In the genomic region with DNA sequence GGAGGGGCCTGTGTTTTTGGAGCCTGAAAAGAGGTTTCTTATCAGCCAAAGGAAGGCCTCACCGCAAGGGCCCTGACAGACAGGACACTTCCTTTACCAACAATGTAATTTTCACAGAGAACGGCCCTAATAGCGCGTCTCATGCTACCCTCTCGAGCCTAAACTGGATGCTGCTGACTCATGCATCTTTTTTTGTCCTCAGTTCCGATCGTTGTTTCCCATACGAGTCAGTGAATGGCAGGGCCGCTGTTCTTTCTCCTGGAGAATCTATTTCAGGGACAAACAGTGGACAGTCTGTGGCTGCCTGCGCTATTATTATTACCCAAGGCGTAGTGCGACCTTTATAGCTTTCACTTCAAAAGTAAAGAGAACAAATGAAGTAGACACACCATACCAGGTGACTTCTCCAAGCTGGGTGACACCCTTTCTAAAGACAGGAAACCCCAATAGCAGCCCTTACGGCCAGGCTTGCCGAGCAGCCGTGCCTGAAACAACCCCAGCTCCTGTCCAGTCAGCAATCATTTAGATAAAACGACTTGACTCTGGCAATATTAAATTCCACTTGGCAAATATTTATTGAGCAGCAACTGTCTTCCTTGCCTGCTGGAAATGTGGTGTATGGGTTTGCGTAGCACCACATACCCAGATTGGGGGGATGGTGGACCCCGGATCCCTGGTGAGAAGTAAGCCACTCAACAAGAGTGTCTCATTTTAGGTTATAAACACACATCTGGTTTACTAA, we compare ENCODE assay signal across 9 mouse cellular contexts. TPM values are rescaled to one million over a fixed set of nuclear protein-coding genes. Genes with fewer than 3 reads are reported as not detected.
DNase-seq lines count a peak whose midpoint lies in the region; ATAC-seq lines count a peak whose summit lies in the region.
"Had no signal": no experiment of that assay in that cellular context is flagged by ENCODE, and none has a peak within 500 bp of the region (broad histone marks: within the 10 kb centered on the region; RNA-seq: fewer than 3 reads in every experiment).

No protein-coding gene starts in this region.

- H3K36me3 ChIP-seq in midbrain, embryonic 11.5 days (ENCODE audit: control insufficient read depth, insufficient read depth, low read length), result no peaks in the 10 kb centered on the region
- H3K36me3 ChIP-seq in midbrain, embryonic 16.5 days (ENCODE audit: control insufficient read depth, insufficient read depth, low read length), result no peaks in the 10 kb centered on the region
- no peaks in the 10 kb centered on the region for H3K36me3 ChIP-seq in heart, embryonic 12.5 days

- peak; percentile 51 for DNase-seq in midbrain, embryonic 11.5 days (ENCODE audit: low spot score, missing footprints)
- DNase-seq in liver, result peak; percentile 35
- DNase-seq in ovary, adult 18-20 months (ENCODE audit: low spot score), result no peak
- no peak for DNase-seq in adrenal gland, adult 8-10 months
- DNase-seq in left cerebral cortex, postnatal 10 days (ENCODE audit: extremely low spot score in 1 of 2, low spot score in 2 of 2), result no peak
- DNase-seq: cerebellum, adult 11-12 months; spleen, adult 18-20 months had no signal

- 86% methylated on average over 18 of the region's 18 CpGs for WGBS in midbrain, embryonic 11.5 days
- WGBS in midbrain, embryonic 16.5 days, result 80% methylated on average over 18 of the region's 18 CpGs
- WGBS in heart, embryonic 12.5 days, result 20% methylated on average over 18 of the region's 18 CpGs

- intact Hi-C loops in left cerebral cortex, postnatal 10 days (cut with DNase I), result no loop called here

- no peak overlapping the region for H3K27ac ChIP-seq in midbrain, embryonic 11.5 days (ENCODE audit: low read depth, low read length)
- no peak overlapping the region for H3K27ac ChIP-seq in midbrain, embryonic 16.5 days (ENCODE audit: low read length)
- H3K27ac ChIP-seq in heart, embryonic 12.5 days (ENCODE audit: poor library complexity, severe bottlenecking), result peak overlapping the region; percentile 91

- no peaks in the 10 kb centered on the region for H3K4me1 ChIP-seq in midbrain, embryonic 11.5 days (ENCODE audit: control insufficient read depth, insufficient read depth, low read length)
- H3K4me1 ChIP-seq in midbrain, embryonic 16.5 days (ENCODE audit: control insufficient read depth, insufficient read depth, low read length), result no peaks in the 10 kb centered on the region
- H3K4me1 ChIP-seq in heart, embryonic 12.5 days (replicated peaks), result peaks cover 24% of the 10 kb centered on the region

- H3K9me3 ChIP-seq in midbrain, embryonic 11.5 days (ENCODE audit: control insufficient read depth, low read length), result no peaks in the 10 kb centered on the region
- no peaks in the 10 kb centered on the region for H3K9me3 ChIP-seq in midbrain, embryonic 16.5 days (replicated peaks; ENCODE audit: control insufficient read depth, low read length, poor library complexity, severe bottlenecking)
- H3K9me3 ChIP-seq in heart, embryonic 12.5 days (replicated peaks), result 0 out of 2 replicates have a peak, but pooled peaks cover 2% of the 10 kb centered on the region

- H3K9ac ChIP-seq in midbrain, embryonic 11.5 days (ENCODE audit: low read length), result no peak overlapping the region
- H3K9ac ChIP-seq in midbrain, embryonic 16.5 days (ENCODE audit: low read depth, low read length), result no peak overlapping the region
- H3K9ac ChIP-seq in heart, embryonic 12.5 days, result peak overlapping the region; percentile 38; the same call in 1 of the 2 replicates

- no peak overlapping the region for H3K4me3 ChIP-seq in midbrain, embryonic 11.5 days (ENCODE audit: low read depth, low read length)
- no peak overlapping the region for H3K4me3 ChIP-seq in midbrain, embryonic 16.5 days (ENCODE audit: low read depth, low read length)
- no peak overlapping the region for H3K4me3 ChIP-seq in heart, embryonic 12.5 days

- no peak for ATAC-seq in midbrain, embryonic 11.5 days (ENCODE audit: low FRiP score)
- no peak for ATAC-seq in midbrain, embryonic 16.5 days
- ATAC-seq in heart, embryonic 12.5 days (ENCODE audit: insufficient number of reproducible peaks, low FRiP score), result peak; percentile 54; the same call in 1 of the 2 replicates

- no peaks in the 10 kb centered on the region for H3K27me3 ChIP-seq in midbrain, embryonic 11.5 days (ENCODE audit: control insufficient read depth, insufficient read depth, low read length)
- no peaks in the 10 kb centered on the region for H3K27me3 ChIP-seq in midbrain, embryonic 16.5 days (ENCODE audit: control insufficient read depth, insufficient read depth, low read depth, low read length)
- H3K27me3 ChIP-seq in heart, embryonic 12.5 days (replicated peaks), result no peaks in the 10 kb centered on the region

- no peak overlapping the region for H3K4me2 ChIP-seq in midbrain, embryonic 11.5 days
- H3K4me2 ChIP-seq in midbrain, embryonic 16.5 days (ENCODE audit: low read length), result no peak overlapping the region
- H3K4me2 ChIP-seq in heart, embryonic 12.5 days, result peak overlapping the region; percentile 55

RNA-seq across cellular contexts. Expression of a gene that starts 18.8 kb away (rescaled TPM):
- polyA plus RNA-seq in midbrain, embryonic 11.5 days (2014; fragmentation: Nextera tagmentation; extraction: Ambion mirVana), result 19.6 and 22.4 TPM in 2 replicates
- polyA plus RNA-seq in midbrain, embryonic 16.5 days (2015; fragmentation: Nextera tagmentation; extraction: Ambion mirVana), result 16.3 and 20.1 TPM in 2 replicates
- 121 and 122 TPM in 2 replicates for polyA plus RNA-seq in heart, embryonic 12.5 days (2016; fragmentation: Nextera tagmentation; extraction: Ambion mirVana)
- 10 to 100 TPM in 2 of 4 experiments, 1 to 10 TPM in 2; 2.0 to 15.1 (median 7.6) TPM for total RNA-seq in adrenal gland, adult 8-10 months (2022)
- total RNA-seq in left cerebral cortex, postnatal 10 days (2021), result 10 to 100 TPM; 68.1 to 71.6 TPM

RNA-seq across cellular contexts. Expression of a gene that starts 36.6 kb away (rescaled TPM):
- polyA plus RNA-seq in midbrain, embryonic 11.5 days (2014; fragmentation: Nextera tagmentation; extraction: Ambion mirVana), result 147 and 160 TPM in 2 replicates
- polyA plus RNA-seq in midbrain, embryonic 16.5 days (2015; fragmentation: Nextera tagmentation; extraction: Ambion mirVana), result 165 and 169 TPM in 2 replicates
- 82.4 and 84.5 TPM in 2 replicates for polyA plus RNA-seq in heart, embryonic 12.5 days (2016; fragmentation: Nextera tagmentation; extraction: Ambion mirVana)
- 10 to 100 TPM; 46.9 to 62.3 (median 54.4) TPM for total RNA-seq in adrenal gland, adult 8-10 months (2022)
- 10 to 100 TPM; 67.2 to 71.9 TPM for total RNA-seq in left cerebral cortex, postnatal 10 days (2021)

Comparison
In these comparisons a context has a peak if more than half of its experiments do, and no peak if none do; other contexts are left out.
1. DNase-seq: peak in midbrain, embryonic 11.5 days (single experiment) and liver (single experiment); none in ovary, adult 18-20 months (single experiment), adrenal gland, adult 8-10 months (single experiment) and left cerebral cortex, postnatal 10 days (0 of 2).